Mouse (Mus musculus) small intestine, adult 2 months (tissue): Measurements from ENCODE around the gene 5730522E02Rik.

Source experiments
- CTCF ChIP-seq: fragments of 200-500 bp; IDR thresholded peaks from 2 replicates; pipeline ENCODE4 v1.5.1; 2012; ENCODE audit warnings: low read depth, mild to moderate bottlenecking, control low read depth, inconsistent platforms, low read length, moderate library complexity, mixed read lengths; ENCODE audit not compliant: insufficient replicate concordance, insufficient read length; ENCODE audit errors: extremely low read depth
- POLR2A ChIP-seq: fragments of 200-500 bp; IDR thresholded peaks from 2 replicates; pipeline ENCODE4 v1.6.1; 2012; ENCODE audit warnings: low read depth, mild to moderate bottlenecking, control low read depth, inconsistent platforms, low read length, moderate library complexity

DNA sequence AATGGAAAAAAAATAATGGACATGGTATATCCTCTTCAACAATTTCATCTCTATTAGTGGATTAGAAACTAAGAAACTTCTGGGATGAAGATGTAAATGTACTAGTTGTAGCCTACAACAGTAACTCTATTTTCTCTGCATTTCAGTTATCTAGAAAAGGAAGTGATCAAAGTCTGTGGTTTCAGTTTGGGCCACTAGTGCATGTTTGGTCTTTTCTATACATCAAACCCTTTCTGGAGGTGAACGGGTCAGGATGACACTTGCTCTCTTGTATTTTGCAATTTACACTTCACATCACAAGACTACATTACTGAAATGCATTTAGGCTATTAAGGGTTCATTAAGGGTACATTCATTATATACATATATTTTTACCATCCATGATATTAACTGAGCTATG lies 26.0 kb upstream of the 5730522E02Rik start:
- TF ChIP-seq CTCF = no peak
- TF ChIP-seq POLR2A = no peak
